Mouse (Mus musculus) central nervous system, embryonic 11.5 days (tissue): ENCODE results near the gene Saa1. TPM values are rescaled to one million over a fixed set of nuclear protein-coding genes. Genes with fewer than 3 reads are reported as not detected.

Experiments used
- polyA plus RNA-seq: library from polyadenylated mRNA; depleted of rRNA; stranded (reverse); fragments of >200 nt; gene quantifications from 2 replicates; pipeline ENCODE4 v1.2.3, GENCODE M21; 2012; rRNA removed

The Saa1 gene
- polyA plus RNA-seq: 0.28 and 1.0 TPM in 2 replicates

GRCm38 (mm10) chr7:46742880-46743279, at the start of gene Saa1:
Gene Saa1, minus strand, starts transcription at chr7:46742980.

GRCm38 (mm10) chr7:46751490-46751889, 8.7 kb upstream of the Saa1 start, which contains the start of gene Saa2:
Gene Saa2, plus strand, starts transcription at chr7:46751790.

GRCm38 (mm10) chr7:46732458-46732857, 10.3 kb downstream of the Saa1 start, which contains the start of gene Saa4:
Gene Saa4, minus strand, starts transcription at chr7:46732603.

GRCm38 (mm10) chr7:46715600-46715999, 27.2 kb downstream of the Saa1 start, which contains the start of gene Saa3:
Gene Saa3, minus strand, starts transcription at chr7:46715700.

GRCm38 (mm10) chr7:46710390-46710844, 32.4 kb downstream of the Saa1 start, which contains the start of gene Saal1:
Gene Saal1, minus strand, starts transcription at chr7:46710680.

Other genes starting within 250 kb of the Saa1 start
- 14.5 and 17.1 TPM in 2 replicates for gene Sergef, start 103.2 kb downstream of the Saa1 start, polyA plus RNA-seq
- 0.25 and 0.34 TPM in 2 replicates for gene Tph1, start 70.4 kb downstream of the Saa1 start, polyA plus RNA-seq
- 24.6 and 25.0 TPM in 2 replicates for gene Saal1, start 32.3 kb downstream of the Saa1 start, polyA plus RNA-seq
- gene Saa3, start 27.3 kb downstream of the Saa1 start, polyA plus RNA-seq: 0.28 and 0.31 TPM in 2 replicates
- gene Saa4, start 10.4 kb downstream of the Saa1 start, polyA plus RNA-seq: 0.26 and 0.42 TPM in 2 replicates
- gene Saa2, start 8.8 kb upstream of the Saa1 start, polyA plus RNA-seq: 0.58 TPM in 1 of 2 replicates, not detected in the other
- 28.9 and 42.9 TPM in 2 replicates for gene Hps5, start 53.1 kb upstream of the Saa1 start, polyA plus RNA-seq
- 32.4 and 40.5 TPM in 2 replicates for gene Gtf2h1, start 53.1 kb upstream of the Saa1 start, polyA plus RNA-seq
- 626 and 776 TPM in 2 replicates for gene Ldha, start 98.5 kb upstream of the Saa1 start, polyA plus RNA-seq
- gene Ldhc, start 118.2 kb upstream of the Saa1 start, polyA plus RNA-seq: 0.05 and 0.07 TPM in 2 replicates
- gene Tsg101, start 177.0 kb upstream of the Saa1 start, polyA plus RNA-seq: 104 and 163 TPM in 2 replicates
- 9.2 and 12.0 TPM in 2 replicates for gene Uevld, start 215.5 kb upstream of the Saa1 start, polyA plus RNA-seq
- gene Gm9999, start 240.6 kb upstream of the Saa1 start, polyA plus RNA-seq: not detected in 2 replicates